Mouse (Mus musculus) lung, adult 18-20 months (tissue): ENCODE measurements around the gene Mrap2.
"Not testable (repeated sequence)": the region's sequence is repeated elsewhere in the genome, so short reads cannot be mapped to it uniquely, and the experiment has no call there.

Experiments used
- DNase-seq, 2 experiments: peaks; one replicate each; pipeline ENCODE4 v3.0.0; 2022; ENCODE audit warnings: mixed read lengths in 2 of 2

The Mrap2 gene

DNA sequence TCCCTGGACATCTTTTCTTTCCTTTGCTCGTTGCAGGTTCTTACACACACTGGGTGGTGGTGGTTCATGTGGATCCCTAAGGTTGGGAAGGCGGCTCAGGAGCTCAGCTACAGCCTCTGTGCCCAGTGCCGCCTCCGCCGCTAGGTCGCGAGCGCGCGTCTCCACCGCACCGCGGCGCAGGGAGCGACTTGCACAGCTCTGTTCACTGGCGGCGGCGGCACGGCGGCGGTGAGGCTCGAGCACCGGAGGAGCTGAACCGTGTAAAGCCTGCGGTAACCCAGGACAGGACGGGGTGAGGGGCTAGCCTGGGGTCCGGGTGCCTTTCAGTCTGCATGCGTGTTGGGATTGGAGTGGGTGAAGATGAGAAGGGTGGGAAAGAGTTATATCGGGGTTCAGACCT, at the start of gene Mrap2:
Mrap2 (plus strand) TSS at position 201 of the 400 bp plus-strand sequence.
- DNase-seq = peak; percentile 17 to 18

DNA sequence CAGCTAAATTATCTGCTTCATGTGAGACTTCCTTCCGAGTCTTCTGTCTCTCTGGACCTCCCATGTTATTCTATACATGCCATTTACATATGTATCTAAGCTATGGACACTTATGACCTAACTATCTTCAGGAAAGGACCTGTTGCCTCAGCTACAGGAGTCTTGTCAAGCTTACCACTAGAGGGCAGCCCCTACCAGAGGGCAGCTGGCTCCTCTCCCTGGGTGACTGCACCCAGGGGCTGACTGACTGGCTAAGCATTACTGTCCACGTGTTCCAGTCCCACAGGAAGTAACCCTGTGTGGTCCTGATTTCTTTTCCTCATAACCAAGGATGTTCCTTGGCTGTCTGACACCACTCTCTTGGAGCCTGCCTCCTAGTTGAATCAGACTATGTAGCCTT, 46.1 kb upstream of the Mrap2 start:
- peak; percentile 11 to 48 for DNase-seq

DNA sequence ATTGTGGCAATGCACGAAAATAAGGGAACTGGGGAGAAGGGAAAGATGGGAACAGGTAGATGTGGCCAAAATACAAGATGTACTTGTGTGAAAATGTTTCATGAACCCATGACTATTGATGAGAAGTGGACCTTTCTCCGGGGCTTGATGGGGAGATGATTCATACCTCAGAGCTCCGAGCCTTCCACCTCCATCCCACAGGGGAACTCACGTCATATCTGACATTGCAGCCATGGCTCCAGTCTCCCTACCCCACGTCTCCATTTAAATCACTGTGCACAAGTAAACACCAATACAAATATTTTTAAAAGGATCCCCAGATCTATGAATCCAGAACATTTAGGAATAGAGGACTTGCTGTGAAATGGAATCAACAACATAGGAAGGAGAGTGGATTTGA, 29.1 kb upstream of the Mrap2 start:
- no peak for DNase-seq

DNA sequence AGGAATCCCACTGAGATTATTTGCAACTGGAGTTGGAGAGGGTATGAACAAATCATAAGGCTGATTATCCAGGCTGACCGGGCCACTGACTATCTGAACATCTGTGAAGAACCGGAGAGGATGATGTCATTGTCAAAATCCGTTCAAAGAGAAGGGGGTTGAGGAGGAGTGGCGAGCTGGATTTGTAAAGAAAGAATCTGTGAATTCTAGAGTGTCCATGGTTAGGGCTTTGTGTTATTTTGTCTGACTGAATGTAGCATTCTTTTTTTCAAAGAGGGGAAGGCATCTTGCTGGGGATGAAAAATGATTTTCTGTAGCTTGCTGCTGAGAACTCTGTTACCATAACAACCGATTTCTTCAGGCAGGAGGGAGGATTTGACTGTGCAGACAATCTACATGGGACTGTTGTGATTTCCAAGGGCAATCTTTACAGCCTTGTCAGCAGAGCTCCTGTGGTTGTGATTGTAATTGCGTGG, 28.6 kb upstream of the Mrap2 start:
- DNase-seq = no peak

DNA sequence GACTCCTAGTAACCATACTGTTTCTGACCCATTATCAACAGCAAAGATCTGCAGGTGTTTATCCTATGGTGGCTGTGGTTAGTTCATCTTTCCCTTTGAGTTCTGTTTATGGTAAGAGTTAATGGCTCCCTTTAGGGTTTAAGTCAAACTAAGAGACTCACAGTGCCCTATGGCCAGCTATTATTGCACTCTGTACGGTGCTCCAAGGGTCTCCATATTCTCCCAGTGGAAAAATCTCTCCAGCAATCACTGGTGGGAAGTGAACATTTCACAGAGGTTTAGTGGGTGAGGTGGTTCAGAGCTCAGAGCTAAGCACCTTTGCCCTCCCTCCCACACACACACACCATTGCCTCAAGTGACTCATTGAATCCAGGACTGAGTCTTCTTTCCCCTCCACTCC, 28.1 kb upstream of the Mrap2 start:
- DNase-seq = no peak

DNA sequence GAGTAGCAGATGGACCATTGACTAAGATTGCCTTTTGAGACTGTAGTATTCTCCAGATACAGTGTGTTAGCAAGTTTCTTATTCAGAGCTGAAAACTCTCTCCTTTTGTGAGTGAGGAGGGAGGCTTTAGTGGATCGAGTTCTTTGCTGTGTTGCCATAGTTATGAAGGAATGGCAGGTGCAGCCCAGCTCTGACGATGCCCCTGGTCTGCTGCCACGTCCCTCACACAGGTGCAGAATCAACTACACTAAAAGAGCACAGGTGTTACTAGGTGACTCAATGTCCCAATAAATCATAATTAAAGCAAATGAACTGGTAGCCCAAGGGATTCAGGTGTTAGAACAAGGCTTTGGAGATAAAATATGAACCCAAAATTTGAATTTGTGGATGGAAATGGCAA, 25.1 kb upstream of the Mrap2 start:
- DNase-seq = no peak

DNA sequence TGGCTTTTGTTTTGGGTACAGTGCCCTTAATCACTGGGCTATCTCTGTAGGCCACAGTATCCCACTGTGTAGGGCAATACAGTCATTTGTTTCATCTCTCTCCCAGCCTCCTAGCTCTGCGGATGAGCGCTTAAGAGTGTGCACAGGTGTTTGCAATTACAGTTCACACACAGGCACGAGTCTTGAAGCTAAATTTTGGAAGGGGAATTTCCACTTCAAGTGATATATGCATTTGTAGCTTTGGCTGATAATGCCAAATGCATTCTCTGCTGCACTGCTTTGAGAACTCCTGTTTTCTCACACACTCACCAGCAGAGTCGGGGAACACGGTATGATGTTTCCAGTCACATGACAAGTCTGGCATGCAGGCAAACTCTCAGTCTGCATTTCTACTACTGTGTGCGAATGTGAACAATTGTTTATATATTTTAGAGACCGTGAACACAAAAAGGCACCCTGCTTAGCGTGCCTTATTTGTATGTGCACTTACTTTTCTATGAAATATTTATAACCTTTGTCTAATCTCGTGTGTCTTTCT, 22.1 kb upstream of the Mrap2 start:
- DNase-seq = no peak

DNA sequence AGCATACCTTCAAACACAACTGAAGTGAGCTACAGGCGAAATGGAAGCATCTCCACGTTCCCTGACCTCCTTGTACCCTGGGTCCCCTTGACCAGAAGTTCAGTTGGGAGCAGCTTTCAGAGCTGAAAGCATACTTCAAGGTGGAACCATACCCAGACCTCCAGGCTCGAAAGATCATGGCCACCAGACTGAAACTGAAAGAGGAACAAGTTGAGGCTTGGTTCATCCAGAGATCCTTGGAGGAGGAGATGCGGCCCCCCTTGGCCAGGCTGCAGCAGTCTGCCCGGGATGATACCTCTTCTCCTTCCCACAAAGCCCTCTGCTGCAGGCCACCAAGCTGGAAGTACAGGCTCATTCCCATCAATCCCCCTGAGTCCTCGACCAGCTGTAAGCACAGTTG, 17.1 kb upstream of the Mrap2 start:
- not testable (repeated sequence) for DNase-seq

DNA sequence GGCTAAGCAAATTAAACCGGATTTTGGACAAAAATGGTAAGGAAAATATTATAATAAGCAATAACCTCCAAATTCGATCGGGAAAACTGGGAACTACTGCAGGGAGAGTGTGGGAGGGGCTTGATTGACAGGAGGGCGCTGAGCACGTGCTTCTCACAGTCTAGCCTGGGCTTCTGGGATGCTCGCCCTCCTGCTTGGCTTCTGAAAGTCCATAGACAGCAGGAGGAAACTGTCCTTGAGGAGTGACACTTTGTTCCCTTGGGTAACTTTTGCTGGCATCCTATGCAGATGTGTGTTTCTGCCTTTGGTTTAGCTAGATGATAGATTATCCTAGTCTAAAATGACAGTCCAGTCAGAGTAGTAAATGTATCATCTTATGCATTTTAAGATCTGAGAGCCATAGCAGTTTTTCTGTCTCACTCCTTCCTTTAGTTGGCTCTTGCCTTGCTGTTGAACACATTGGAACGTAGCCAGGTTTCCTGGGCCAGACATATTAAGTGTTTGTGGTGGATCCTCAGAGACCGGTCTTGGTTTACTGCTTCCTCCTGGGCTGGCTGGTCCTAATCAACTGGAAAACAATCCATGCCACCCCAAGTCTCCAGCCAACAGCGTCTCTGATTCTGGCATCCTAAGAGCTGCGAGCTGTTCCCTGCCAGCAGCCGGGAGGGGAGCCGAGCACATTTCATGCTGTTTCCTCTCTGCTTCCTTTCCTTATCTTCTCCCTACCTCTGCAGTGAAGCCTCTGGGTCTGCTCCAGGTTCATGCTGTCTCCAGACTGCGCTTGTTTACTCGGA, 8.1 kb upstream of the Mrap2 start:
- DNase-seq = peak in 1 of 2 experiments; percentile 4

DNA sequence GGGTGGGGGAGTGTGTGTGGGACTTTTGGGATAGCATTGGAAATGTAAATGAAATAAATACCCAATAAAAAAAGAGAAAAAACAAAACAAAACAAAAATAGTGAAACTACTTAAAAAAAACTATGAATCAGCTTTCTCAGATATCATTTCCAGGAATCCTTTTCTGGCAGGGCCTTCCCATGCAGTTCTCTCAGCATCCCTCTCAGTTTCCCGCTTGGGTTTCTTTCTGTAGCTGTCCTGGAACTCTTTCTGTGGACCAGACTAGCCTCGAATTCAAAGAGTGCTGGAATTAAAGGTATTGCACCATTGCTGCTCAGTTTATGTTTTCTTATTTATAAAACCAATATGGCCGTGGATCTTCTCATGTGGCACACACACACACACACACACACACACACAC, 1.0 kb upstream of the Mrap2 start:
- DNase-seq = no peak

DNA sequence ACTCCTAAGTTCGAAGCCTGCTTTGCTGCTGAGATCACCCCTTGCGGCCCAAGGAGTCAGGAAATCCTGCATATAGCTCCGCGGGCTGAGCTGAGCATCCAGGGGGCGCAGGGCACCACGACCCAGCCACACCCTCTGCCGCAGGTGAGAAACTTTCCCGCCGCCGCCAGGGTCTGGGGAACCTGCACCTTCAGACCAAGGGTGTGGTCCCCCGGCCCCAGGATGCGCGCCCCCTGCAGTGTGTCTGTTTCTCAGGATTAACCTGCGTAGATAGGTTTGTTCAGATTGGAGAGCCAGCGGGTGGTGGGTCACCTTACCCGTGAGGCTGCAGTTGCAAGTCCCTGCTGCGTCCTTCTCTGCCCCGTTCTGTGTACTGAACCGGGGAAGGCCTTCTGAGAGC, 426 bp downstream of the Mrap2 start:
- DNase-seq = no peak

DNA sequence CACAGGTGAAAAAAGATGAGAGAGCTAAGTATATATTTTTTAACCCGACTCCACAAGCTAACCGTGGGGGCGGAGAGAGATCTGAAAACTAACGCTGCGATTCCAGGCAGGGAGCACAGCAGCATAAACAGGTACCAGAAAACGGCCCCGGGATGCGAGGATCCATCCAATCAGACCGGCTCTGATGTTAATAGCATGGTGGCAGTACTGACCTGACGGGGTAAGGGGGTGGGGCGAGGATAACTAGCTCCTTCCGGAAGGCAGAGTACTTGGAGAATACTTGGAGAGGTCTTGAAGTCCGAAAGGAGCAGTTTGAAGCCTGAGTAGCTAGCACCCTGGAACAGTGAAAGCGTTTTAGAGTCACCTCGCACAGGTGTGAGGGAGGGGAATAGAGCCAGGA, 1.1 kb downstream of the Mrap2 start:
- DNase-seq = peak in 1 of 2 experiments; percentile 25

DNA sequence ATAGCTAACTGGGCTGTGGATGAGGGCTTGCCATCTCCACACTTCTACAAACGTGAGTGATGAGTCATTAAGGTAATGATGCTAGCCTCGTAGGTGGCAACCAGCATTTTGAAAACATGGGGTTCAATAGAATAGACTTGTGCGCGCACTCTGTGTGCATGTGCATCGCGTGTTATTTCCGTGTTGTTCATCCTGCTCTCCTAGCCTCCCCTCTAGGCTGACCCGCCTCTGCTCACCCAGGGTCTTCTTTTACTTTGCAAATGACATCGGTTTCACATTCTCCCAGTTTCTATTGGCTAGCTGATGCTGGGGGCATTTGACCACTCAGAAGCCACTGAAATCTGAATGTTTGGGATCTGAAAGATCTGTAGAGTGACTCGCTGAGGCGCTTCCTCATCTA, 1.6 kb downstream of the Mrap2 start:
- no peak for DNase-seq

DNA sequence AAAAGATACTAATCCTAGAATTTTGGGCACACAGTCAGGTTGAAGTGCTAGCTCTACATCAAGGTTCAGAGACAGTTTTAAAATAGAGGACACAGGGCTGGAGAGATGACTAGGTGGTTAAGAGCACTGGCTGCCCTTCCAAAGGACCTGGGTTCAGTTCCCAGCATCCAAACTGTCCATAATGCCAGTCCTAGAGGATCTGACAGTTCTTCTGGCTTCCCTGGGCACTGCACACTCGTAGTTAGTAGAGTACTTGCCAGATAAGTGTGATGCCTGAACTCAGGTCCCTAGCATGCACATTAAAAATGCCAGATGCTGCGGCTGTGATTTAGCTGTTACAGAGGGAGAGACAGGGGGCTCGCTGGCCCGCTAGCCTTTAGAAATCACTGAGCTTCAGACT, 2.3 kb downstream of the Mrap2 start:
- DNase-seq = no peak

DNA sequence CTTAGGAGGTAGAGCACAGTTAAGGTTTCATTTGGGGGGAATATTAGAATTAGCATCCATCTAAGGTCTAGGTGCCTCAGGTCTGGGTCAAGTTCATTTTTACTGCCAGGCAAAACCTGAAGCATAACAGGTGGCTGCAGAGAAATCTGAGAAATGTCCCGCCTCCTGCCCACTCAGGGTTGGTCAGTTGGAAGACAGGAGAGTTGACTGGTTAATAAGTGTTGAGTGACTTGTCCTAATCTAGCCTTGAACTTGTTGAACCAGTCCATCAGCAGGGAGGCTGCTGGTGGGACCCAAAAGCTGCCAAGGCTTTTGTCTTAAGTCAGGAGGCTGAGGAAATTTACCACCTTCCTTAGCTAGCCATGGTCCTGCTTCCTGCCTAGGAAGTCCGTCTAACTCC, 3.8 kb downstream of the Mrap2 start:
- peak; percentile 49 to 55 for DNase-seq

DNA sequence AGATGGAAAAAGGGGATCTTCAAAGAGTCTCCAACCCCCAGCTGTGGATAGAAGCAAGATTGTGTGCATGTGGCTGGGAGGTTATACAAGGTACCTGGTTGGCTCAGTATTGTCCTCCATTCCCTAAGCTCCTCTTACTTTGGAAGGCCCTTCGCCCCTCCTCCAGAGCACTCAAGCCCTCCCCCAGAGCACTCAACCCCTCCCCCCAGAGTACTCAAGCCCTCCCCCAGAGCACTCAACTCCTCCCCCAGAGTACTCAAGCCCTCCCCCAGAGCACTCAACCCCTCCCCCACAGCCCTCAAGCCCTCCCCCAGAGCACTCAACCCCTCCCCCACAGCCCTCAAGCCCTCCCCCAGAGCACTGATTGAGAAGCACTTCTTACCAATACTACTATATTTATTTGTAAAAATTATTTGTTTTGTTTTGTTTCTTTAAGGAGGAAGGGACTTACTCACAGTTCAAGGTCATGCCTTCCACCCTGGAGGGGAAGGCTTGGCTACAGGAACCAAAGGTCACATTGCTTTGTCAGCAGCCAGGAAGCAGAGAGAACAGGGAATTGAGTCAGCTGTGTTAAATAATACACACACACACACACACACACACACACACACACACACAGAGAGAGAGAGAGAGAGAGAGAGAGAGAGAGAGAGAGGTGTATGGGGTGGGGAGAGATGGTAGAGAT, 8.7 kb downstream of the Mrap2 start:
- DNase-seq = no peak

DNA sequence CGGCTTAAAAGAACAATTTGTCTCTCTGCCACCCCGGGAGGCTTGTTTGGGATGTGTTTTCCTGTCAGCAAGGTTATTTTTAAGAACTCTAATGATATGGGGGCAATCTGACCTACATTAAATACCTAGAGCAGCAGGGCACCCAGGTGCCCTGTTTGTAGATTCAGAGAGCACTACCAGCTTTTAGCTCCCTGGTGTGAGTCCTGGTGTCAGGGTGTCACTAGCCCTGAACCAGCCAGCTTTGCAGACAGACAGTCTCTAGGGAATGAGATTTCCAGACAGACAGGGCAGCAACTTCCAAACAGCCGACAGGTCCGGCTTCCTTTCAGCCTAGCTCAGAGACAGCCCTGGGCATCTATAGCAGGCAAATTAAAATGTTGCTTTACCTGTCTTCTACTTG, 18.5 kb downstream of the Mrap2 start:
- no peak for DNase-seq

DNA sequence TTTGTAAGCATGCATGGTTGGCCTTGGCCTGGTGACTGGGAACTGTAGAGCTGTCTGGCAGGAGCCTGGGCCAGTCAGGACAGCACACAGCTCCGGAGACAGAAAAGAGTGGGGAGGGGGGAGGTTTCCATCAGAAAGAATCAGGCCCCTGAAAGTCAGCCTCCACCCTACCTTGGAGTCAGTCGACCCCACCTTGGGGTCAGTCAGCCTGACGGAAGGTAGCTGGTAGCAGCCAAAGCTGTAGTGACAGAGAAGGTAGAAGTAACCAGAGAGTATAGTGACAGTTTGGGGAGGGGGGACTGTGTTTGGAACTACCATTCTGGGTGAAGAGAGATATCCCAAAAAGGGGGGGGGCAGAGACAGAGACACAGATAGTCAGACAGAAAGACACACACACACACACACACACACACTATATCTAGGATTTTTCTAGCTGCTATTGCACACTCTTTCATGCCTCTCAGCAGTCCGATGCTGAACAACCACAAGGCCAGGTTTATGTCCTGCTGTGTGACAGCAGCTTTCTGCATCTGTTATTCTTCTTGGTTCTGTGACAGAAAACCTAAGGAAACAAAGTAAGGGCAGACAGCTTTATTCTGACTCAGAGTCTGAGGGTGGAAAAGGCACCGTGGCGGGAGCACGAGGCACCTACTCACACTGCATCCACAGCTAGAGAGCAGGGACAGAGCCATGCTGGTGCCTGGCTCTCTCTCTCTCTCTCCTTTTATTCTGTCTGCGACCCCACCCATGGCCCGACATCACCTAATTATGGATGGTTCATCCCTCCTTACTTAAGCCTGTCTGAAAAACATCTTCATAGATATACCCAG, 23.1 kb downstream of the Mrap2 start:
- no peak for DNase-seq

DNA sequence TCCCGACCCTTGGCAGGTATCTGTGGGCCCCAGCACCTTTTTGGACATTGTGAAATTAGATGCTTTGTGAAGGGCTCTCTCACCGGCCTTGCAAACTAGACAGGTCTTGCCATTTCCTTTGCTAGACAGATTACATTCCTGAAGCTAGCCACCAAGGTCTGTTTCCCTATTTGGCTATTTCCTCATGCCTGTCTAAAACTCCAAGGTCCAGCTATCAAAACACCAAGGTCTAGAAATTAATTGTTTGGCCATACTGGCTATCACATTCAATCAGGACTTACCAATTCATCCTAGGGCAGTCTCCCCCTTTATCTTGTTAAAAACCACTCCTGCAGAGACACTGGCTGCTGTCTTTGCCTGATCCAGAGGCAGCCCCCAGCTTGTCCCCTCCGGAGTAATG, 23.9 kb downstream of the Mrap2 start:
- no peak for DNase-seq

DNA sequence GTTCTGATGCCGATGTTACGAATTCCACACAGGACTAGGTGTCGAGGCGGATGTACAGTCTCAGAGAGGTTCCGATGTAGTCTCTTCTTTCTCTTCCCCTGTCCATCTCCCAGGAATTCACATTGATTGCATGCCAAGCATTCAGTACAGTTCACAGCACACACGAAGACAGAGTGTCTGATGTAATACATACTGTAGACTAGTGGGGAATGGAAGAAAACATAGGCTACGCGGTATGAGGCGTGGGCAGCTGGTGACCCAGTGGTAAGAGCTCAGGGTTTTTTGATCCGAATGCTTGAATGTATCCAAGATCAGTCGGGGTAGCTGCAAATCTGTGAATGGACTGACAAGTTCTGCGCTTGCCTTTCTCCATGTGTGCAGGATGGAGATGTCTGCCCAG, 25.0 kb downstream of the Mrap2 start:
- DNase-seq = no peak

DNA sequence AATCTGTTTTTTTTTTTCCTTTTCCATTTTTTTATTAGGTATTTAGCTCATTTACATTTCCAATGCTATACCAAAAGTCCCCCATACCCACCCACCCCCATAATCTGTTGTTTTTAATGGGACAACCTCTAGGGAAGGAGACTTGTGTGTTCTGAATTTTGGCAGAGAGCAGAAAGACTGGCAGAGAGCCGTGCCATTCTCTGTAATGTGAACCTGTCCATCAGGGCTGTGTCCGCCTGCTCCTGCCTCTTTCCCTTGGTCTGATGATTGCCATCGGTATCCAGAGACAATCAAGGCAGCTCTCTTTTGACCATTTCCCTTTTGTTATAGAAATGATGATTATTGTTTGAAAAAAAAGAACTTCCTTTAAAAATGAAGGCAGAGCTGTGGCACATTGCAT, 26.8 kb downstream of the Mrap2 start:
- no peak for DNase-seq

DNA sequence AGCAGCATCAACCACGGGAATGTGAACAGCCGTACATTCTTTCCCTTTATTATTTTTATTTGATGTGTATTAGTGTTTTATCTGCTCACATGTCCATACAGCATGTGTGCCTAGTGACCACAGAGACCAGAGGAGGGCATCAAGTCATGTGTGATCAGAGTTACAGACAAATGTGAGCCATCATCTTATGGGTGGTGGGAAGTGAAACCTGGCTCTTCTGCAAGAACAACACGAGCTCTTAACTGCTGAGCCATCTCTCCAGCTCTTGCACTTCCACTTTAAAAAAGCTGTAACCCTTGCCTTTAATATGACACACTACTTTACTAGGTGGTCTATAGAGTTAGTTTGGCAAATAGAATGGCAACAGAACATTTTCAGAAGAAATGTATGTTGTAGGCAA, 27.4 kb downstream of the Mrap2 start:
- no peak for DNase-seq

DNA sequence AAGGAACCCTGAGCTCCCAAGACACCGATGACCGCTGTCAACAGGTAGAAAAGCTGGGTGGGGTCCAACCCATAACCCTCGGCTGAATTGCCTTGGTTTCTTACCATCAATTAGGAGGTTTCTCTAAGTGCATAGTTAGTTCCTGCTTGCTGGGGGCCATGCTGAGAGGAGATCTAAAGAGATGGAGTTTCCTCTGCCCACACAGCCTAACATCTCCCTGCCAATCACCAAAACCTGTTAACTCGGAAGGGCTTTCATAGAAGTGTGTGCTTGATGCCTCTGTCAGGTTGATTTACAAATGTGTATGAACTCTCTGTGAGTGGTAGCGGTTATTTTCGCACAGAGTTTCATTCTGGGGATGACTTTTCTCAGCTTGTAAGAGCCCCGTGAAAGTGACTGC, 34.4 kb downstream of the Mrap2 start:
- DNase-seq = no peak
